Mouse (Mus musculus) liver, embryonic 16.5 days (tissue): ENCODE measurements around the gene Kcnt1. TPM values are rescaled to one million over a fixed set of nuclear protein-coding genes. Genes with fewer than 3 reads are reported as not detected.

Experiments used
- polyA plus RNA-seq: library from polyadenylated mRNA; unstranded; fragments of >200 nt; fragmentation: Nextera tagmentation; extraction: Ambion mirVana; gene quantifications from 2 replicates; pipeline ENCODE4 v1.2.1, GENCODE M21; 2015

Kcnt1 gene
- polyA plus RNA-seq, 1 experiment from 2014 or later, result not detected

Other genes with a start within 250 kb of the Kcnt1 start
- 0.02 and 0.05 TPM in 2 replicates for gene Ccdc183, start 246.1 kb upstream of the Kcnt1 start, polyA plus RNA-seq
- 9.0 and 10.5 TPM in 2 replicates for gene Tmem141, start 241.7 kb upstream of the Kcnt1 start, polyA plus RNA-seq
- gene Fcna, start 235.7 kb upstream of the Kcnt1 start, polyA plus RNA-seq, result 86.7 and 88.1 TPM in 2 replicates
- not detected in 2 replicates for gene Lcn8, start 210.6 kb upstream of the Kcnt1 start, polyA plus RNA-seq
- gene Lcn5, start 205.8 kb upstream of the Kcnt1 start, polyA plus RNA-seq, result not detected in 2 replicates
- not detected in 2 replicates for gene Lcn6, start 186.9 kb upstream of the Kcnt1 start, polyA plus RNA-seq
- gene Lcn10, start 181.0 kb upstream of the Kcnt1 start, polyA plus RNA-seq, result not detected in 2 replicates
- gene Obp2a, start 163.7 kb upstream of the Kcnt1 start, polyA plus RNA-seq, result not detected in 2 replicates
- 6.9 and 7.4 TPM in 2 replicates for gene Bmyc, start 157.0 kb upstream of the Kcnt1 start, polyA plus RNA-seq
- gene Obp2b, start 126.7 kb upstream of the Kcnt1 start, polyA plus RNA-seq, result not detected in 2 replicates
- gene Lcn3, start 98.2 kb upstream of the Kcnt1 start, polyA plus RNA-seq, result not detected in 2 replicates
- gene Lcn11, start 86.7 kb upstream of the Kcnt1 start, polyA plus RNA-seq, result not detected in 2 replicates
- gene Gm13539, start 81.5 kb upstream of the Kcnt1 start, polyA plus RNA-seq, result not detected in 2 replicates
- gene Glt6d1, start 47.9 kb upstream of the Kcnt1 start, polyA plus RNA-seq, result not detected in 2 replicates
- not detected in 2 replicates for gene Lcn9, start 40.6 kb upstream of the Kcnt1 start, polyA plus RNA-seq
- not detected in 2 replicates for gene Sohlh1, start 16.5 kb upstream of the Kcnt1 start, polyA plus RNA-seq
- 1.8 and 2.3 TPM in 2 replicates for gene Camsap1, start 119.5 kb downstream of the Kcnt1 start, polyA plus RNA-seq
- 392 and 410 TPM in 2 replicates for gene Ubac1, start 158.0 kb downstream of the Kcnt1 start, polyA plus RNA-seq